Mouse (Mus musculus) retina, postnatal 1 day (tissue): ENCODE measurements around the gene Gm36028.

Source experiments
- DNase-seq: peaks from one replicate; pipeline ENCODE4 v3.0.0-alpha.2; 2012

The Gm36028 gene

DNA sequence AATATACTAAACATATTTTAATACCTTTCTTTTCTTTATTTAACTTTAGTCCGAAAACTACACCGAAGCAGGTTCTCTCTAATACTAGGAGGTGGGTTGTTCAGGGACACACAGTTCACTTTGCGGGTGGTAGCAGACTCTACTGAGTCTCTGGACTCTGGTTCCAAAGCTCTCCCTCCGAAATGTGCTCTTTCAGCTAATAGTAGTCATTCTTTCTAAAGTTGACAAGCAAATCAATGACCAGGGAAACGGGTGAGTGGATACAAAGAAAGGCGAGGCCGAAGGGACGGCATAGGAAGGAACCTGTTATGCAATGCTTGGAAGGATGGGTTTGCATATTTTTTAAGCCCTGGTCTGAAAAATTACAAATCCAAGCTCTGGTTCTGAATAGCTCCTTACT, 3.5 kb downstream of the Gm36028 start:
- no peak for DNase-seq

DNA sequence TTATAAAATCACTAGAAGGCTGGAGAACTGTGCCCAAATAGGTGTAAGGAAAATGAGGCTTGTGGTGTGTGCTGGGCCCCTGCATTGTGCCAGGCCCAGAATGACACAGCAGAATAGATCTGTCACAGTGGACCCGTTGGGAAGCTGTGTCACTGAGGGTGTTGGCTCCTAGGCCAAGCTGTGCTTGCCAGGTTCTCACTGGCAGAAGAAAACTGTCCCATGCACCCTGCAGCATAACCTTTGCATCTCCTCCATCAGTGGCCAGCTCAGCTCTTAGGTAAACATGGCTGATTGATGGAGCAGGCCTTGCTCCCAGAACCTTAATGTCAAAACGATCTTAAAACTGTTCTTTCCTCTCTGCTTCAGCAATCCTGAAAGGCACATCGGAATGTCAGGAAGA, 4.6 kb downstream of the Gm36028 start:
- no peak for DNase-seq

DNA sequence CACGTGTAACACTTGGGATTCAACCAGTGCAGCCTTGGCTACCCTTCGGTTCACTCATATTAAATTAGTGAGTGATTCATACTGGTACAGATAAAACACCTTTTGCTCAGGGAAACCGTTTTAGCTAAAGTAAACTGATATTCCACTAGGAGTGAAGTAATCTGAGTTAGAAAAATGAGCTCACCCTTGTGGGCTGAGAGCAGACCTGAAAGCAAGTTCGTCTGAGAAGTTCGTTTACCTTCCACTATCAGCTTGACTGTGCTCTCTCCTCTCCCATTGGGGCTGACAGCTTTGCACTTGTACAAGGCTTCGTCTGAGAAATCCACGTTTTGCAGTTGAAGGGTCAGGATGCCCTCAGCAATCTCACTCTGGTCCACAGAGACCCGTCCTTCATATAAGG, 5.4 kb downstream of the Gm36028 start:
- DNase-seq = no peak

DNA sequence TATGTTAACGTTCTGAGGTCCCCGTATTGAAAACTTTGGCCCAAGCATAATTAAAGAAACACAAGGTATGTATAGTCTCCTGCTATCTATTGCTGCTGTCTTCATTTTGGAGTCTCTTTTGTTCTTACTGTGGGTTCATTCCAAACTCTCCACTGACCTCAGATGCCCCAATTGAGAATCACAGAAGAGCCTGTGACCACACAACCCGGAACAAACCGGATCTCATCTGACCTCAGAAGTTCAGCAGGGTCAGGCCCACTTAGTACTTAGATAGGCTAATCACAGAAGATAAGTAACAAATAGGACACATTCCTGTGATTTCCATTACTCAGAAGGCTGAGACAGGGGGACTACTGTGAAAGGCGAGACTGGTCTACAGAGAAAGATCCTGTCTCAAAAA, 6.4 kb downstream of the Gm36028 start:
- no peak for DNase-seq

DNA sequence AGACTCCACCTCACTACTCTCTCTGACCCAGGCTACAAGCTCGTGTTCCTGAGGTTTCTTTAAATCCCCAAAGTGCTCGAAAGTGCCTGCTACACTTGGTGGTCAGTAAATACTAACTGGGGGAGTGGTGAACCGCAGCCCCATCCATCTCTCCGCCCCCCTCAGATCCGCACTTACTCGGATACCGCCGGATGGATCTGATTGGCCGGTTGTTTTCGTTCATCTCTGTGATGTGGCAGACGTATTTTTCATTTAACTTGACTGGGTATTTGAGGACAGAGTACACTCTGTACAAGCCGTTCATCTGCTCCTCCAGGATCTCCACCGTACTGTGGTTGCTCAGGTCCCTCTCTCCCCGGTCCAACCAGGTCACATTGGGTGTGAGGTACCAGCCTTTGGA, 6.9 kb downstream of the Gm36028 start:
- DNase-seq = no peak

DNA sequence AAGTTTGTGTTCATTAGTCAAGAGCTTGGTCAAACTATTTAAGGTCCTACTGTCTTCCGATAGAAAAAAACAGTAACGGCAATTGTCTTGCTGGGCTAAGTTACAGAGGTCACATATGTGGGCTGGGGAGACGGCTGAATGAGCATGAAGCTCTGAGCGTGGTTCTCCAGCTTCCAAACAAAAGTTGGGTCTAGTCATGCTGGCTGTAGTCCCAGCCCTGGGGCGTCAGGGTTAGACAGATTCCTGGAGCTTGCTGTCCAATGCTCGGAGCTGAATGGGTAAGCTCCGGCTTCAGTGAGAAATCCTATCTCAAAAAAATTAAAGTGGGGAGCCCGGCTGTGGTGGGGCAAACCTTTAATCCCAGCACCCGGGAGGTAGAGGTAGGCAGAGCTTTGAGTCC, 7.7 kb downstream of the Gm36028 start:
- no peak for DNase-seq

DNA sequence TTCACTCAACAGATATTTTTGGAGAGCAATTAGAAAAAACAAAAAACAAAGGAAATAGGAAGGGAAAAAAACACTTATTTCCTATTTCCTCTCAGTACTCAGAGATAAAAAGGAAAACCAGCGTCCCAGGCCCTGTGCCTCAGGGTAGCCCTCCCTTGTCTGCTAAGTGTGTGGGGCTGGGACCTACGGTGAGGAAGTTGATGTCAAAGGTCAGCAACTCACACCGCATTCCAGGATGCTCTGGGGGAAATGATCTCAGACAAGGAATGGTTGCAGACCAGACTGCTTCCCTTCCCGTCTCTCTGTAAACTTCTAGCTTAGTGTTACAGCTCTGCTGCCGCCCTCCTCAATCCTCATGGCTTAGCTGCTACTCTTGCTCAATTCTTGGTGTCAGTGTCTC, 9.6 kb downstream of the Gm36028 start:
- DNase-seq = no peak

DNA sequence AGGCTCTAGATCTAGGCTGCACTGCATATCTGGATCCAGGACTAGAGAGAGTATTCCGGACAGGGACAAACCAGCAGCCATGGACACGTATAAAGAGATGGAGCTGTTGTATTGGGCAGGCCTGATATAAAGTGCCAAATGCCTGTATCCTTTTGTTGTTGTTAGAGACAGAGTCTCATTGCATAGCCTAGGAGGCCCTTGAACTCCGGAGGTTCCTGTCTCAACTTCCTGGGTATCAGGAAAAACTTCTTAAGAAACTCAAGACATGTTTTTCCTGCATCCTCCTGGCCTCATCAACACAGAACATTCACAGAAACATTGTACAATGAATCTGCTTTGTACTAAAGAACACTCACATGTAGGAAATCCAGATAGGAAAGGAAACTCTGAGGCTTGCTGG, 13.9 kb downstream of the Gm36028 start:
- no peak for DNase-seq

DNA sequence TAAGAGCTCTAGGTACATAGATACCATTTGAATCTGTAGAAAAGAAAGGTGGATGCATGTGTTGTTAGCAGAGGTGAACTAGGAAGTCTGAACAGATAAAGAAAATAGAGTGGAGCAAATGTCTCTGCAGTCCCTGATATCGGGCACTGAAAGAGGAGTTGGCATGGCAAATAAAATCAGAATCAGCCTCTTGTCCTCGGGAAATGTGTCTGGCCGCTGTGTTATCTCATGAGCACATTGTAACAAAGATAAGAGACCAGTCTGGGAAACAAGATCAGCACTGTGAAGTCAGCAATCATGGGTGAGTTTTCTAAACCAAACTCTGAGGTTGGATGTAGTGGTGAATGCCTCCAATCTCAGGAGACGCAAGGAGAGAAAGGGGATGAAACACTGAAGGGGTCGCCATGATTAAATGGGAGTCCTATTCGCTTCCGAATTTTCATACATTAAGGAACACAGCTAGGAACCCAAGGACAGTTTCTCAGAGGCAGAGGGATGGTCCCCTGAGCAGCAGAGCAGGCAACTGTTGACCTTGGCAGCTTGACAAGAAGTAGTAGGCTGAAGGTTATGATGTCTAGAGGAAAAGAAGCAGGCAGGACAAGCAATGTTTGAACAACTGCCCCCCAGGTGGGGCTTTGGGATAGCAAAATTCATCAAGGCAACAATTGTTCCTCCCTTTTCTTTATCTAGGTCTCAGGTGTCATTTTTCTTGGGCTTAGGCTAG, 15.6 kb downstream of the Gm36028 start:
- no peak for DNase-seq

DNA sequence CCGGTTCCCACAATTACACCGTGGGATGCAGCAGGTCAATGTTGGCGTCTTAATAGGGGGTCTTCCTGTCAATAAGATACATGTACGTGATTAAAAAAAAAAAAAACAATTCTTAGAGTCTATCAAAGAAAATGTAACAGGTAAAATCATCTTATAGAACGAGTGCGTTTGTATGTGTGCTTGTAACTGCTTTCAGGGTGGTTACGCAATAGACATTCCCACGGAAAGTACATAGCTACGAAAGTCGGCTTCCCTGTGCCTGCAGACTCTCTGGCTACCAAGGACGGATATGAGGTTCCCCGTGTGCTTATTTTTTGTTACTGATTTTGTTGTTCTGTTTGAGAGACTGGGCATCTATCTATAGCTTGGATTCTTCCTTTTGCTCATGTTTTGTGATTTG, 17.2 kb downstream of the Gm36028 start:
- no peak for DNase-seq

DNA sequence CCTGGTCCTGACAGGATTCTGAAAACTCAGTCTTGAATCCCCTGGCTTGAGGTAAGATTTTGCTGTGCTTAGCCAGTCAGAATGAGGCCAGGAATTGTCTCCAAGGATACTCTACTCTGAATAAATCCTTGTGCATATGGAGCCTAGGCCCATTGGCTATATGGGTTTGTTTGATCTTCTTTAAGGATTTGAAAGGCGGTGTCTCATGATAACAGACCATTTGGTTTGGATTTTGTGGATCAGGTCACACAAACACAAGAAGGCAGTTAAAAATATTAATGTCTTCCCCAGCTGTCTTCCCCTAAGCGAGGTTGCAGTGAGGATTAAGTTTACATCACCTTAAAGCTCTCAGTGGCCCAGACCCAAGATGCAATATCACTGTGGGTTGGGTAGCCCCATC, 18.5 kb downstream of the Gm36028 start:
- DNase-seq = no peak

DNA sequence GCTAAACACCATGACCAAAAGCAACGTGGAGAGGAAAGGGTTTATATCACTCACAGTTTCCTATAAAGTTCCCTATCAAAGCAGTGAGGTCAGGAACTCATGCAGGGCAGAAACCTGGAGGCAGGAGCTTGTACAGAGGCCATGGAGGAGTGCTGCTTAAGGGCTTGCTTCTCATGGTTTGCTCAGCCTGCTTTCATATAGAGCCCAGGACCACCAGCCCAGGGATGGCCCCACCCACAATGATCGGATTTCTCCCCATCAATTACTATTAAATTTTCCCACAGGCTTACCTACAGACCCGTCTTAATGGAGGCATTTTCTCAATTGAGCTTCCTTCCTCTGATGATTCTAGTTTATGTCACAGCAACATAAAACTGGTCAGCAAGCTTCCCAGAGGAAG, 23.4 kb downstream of the Gm36028 start:
- no peak for DNase-seq

DNA sequence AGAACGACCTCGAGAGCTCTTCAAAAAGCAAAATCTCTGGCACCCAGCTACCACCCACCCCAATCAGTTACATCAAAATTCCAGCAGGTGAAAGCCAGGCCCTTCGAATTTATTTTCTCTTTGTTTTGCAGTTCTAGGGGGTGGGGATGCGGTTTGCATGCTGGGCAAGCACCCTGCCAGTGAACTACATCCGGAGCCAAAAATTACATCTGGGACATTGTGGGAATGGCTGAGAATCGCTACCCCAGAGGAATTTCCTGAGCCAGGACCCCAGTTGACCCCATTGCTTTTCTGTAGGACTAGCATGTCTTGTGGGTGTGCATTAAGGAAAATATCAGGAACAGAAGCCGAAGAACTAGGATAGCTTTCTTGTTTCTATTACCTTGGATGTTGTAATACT, 29.9 kb downstream of the Gm36028 start:
- DNase-seq = no peak

DNA sequence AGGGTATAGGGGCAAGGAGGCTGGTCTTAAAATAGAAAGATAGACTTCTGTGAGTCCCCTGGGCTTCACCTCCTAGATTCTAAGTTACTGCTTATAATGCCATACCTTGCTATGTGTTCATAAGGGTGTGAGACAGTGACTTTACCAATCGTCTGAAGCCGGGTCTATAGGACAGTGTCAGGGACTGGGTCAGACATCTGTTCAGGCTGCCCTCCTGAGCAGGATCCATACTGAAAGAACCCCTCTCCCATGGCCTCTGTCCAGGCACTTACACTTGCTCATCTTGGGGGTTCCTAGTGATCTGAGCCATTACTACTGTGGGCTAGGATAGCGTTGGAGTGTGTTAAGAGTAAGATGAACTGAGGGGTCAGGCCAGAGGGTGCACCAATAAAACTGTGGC, 34.7 kb downstream of the Gm36028 start:
- DNase-seq = no peak

DNA sequence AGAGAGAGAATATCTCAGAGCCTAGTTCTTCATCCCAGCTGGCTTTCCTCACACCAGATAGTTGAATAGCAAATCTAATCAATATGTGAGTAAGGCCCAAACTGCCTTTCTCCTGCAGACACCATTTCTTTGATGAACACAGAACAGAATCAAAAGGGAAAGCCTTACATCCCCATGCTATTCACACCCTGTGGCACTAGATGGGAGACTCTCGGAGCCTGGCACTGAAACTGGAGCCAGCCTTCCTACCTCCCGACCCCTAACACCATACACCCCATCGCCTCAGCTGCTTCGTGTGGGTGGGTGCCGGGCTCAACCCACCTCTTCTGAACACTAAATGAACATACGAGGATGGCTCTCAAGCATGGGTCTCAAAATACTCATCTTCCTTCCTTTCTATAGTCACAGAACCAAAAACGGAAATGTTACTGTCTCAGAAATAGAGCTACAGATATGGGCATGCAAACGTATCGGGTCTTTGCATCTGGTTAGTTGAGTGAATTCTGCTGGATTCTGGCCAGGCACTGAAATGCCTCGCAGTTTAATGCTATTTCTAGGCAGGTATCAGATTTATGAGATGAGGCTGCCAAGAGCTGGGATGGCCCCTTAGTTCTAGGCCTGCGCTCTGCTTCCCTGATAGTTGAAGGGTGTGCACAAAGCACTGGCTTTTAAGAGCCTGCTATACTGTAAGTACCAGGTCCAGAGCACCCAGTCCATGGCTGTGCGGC, 36.0 kb downstream of the Gm36028 start:
- DNase-seq = no peak

DNA sequence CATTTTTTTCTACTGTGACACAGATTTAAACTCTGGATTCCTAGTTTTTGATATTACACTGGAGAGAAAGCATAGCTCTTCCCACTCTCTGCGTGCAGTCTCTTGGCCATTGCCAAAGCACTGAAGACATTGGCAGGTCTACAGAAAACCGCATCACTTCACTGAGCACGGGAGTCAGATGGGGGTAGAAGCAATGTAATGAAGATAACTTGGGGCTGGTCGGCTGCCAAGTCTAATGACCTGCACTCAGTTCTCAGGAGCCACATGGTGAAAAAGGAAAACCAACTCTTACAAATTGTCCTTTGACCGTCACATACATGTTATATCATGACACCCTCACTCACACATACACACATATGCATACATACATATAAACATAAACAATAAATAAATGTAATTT, 37.0 kb downstream of the Gm36028 start:
- no peak for DNase-seq

DNA sequence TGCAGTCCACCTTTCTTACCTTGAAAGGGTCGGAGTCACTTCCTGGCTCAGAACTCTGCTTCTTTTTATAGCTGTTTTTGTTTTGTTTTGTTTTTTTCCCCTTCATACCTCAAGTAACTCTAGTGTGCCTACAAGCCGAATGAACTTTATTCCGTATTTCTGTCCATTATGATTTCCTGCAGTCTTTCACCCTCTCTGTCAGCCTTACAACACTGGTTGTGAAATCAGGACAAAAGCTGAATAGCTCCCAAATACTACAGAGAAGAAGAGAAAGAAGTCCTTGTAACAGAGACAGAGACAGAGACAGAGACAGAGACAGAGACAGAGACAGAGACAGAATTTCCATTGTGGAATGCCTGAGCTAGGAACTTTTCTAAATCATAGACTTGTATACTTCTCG, 43.0 kb downstream of the Gm36028 start:
- DNase-seq = no peak

DNA sequence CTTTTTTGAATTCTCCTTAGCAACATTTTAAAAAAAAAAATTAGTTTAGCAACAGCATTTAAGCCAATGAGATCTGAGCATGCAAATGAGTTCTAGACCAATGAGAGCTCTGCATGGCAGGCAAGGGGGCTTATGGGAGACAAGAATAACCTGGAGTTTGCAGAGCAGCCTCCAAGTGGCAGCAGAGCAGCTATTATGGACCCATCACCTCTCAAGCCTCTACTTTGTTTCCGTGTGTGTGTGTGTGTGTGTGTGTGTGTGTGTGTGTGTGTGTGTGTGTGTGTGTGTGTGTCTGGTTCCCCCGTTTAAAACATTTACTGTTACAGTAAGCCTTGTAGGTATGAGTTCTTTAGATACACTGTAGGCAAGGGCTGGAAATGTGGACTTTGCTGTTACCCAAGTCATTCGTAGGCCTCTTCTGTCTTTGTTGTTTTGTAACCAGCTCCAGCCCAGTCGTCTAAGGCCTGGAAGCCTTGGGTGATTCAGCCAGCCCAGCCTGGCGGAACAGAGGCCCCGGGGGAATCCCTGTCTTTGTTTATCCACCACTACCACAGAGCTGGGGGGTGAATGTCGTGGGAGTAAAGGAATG, 46.5 kb downstream of the Gm36028 start:
- peak; percentile 88 for DNase-seq

DNA sequence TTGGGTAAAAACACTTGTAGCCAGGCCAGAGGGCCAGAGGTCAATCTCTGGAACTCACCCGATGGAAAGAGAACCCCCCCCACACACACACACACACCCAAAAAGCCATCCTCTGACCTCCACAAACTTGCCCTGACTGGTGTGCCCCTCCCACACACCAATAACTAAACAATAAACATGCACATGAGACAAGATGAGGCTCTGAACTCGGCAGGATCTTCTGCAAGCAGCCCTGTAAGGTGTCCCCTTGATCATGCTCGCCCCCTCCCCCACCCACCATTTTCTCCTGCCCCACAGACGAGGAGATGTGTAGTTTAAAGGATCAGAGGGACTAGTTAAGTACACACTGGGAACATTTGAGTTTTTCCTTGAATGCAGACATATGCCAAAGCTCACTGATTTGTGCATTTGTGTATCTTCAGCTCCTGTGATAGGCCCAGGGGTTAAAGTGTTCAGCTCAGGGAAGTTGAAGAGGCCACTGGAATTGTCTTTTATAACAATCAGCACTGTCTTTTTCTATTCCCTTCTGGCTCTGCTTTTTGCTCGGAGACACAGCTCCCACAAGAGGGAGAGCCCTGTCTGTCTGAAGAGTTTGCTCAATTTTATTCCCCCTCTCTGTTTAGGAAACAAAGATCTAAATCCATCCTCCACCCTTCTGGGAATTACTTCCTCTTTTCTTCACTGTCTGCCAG, 47.1 kb downstream of the Gm36028 start:
- no peak for DNase-seq

DNA sequence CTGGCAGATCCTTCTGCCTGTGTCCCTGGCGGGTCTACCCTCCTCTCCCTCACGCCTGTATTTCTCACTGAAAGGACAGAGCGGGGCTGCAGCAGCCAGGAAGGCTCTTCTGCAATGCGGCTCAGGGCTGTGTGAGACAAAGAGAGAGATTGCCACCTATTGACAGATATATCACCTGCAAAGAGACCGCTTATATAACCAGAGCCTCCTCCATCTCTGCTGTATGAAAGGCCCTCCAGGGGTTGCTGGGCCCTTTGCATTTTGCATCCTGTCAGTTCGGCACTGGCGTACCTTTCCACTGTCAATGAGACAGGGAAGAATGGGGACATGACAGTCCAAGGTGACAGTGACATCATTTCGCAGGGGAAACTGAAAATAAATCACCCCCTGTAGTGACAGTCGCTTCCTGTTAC, 48.5 kb downstream of the Gm36028 start:
- peak; percentile 62 for DNase-seq

DNA sequence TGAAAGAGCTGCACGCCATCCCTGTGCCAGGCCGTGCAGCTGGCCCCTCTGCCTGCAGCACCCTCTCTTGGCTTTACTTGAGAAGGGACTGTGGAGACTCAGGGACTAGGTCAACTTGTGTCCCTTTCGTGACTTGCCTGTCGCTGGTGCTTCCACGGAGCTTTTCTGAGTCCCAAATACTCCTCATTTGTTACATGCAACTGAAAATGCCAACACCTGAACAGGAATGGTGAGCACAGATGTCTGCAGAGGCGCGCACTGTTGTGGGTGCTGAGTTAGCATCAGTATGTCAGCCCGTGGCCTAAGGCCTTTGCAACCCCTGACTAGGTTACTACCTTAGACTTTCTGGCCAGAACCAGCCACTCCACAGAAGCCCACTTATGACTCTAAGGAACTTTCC, 49.1 kb downstream of the Gm36028 start:
- no peak for DNase-seq

DNA sequence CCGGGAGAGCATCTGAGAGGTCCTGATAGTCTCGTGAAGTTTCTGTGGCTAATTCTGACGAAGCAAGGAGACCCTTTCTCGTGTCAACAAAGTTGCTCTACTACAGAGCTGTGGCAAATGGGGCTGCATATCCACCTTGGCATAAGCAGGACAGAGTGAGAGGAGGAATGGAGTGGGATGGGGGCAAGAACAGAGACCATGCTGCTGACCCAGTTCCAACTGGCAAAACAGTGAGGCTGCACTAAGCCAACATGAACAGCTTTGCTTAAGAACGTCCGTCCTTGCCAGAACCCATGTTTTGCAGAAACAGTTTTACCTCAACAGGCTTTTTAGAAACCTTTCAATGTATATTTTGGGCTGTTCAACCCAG, 51.3 kb downstream of the Gm36028 start:
- DNase-seq = no peak

DNA sequence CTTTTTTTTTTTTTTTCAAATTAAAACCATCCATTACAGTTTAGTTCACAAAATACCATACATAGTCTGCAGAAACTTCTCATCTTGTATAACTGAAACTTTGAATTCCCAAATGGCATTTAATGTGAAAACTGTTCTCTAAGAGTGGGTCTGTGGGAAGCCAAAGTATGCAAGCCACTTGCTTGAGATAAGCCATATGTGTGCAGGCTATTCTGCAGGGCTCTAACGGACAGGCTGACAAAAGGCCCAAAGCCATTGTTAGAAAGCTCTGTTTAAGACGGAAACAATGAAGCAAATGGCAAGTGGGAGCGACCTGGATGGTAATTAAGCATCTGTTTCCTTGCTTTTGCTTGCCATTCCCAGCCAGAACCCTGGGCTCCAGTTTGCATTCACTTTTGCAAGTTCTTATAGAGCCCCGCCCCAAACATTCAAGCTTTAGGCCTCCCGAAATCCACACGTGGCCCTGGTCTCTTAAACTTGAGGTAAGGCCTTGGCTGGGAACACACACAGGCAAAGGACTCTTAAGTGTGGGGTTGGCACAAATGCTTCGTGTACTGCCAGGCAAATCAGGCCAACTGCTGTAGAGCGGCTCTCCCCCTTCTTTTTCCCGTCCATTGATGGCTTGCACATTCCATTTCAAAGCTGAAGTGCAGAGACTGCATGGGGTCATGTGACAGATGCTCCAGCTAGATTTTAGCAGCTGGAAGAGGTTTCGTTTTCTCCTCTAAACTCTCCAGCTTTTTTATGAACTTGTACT, 51.9 kb downstream of the Gm36028 start:
- DNase-seq = peak; percentile 73
